Mouse (Mus musculus): ENCODE measurements around the gene Bud23. TPM values are rescaled to one million over a fixed set of nuclear protein-coding genes. Genes with fewer than 3 reads are reported as not detected.
"Not testable (repeated sequence)": the region's sequence is repeated elsewhere in the genome, so short reads cannot be mapped to it uniquely, and the experiment has no call there.

Bud23 gene
- 51.3 and 56.4 TPM in 2 replicates for polyA plus RNA-seq (2012; rRNA removed)

- DNase-seq; H3K4me1 ChIP-seq (ENCODE audit: control insufficient read depth, insufficient read depth, low read length): not testable (repeated sequence)
- peak within 1 kb of the TSS; percentile 94 for H3K4me3 ChIP-seq (replicated peaks; ENCODE audit: extremely low read depth, low read depth, low read length)
- WGBS: 65% methylated on average over 9 of the region's 9 CpGs
These were observed at the start of gene Bud23 for GRCm38 (mm10) chr5:135064909-135065446. Gene Bud23 (minus strand): TSS chr5:135064959.

DNA sequence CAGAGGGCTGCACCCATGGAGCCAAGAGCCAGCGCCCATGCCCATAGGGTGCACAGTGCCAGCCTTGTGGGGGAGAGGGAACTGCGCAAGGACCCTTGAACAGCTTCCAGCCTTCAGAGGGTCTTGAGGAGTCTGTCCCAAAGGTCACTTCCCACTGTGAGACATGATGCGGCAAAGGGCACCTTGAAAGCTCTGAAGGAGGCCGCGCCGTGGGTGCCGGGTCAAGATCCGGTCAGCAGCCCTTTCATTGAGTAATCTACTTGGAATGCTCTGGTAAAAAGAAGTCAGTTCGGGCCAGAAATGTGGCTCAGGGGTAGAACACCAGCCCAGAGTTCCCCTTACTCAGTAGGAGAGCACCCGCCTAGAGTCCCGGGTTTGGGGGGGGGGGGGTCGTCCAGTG is 49.0 kb upstream of the Bud23 start:
- H3K4me1 ChIP-seq (ENCODE audit: control insufficient read depth, insufficient read depth, low read length): no peaks in the 10 kb centered on the region
- no peak overlapping the region for H3K4me3 ChIP-seq (replicated peaks; ENCODE audit: extremely low read depth, low read depth, low read length)
- no peak for DNase-seq
- WGBS: 79% methylated on average over 12 of the region's 12 CpGs
- no peak for TF ChIP-seq POLR2A (IDR thresholded peaks at IDR 0.05; ENCODE audit: borderline replicate concordance, extremely low read depth, low read depth, low read length)
- TF ChIP-seq CTCF (IDR thresholded peaks at IDR 0.05; ENCODE audit: insufficient read depth, low read length): no peak

- 70% methylated on average over 6 of the region's 6 CpGs for WGBS
- H3K4me1 ChIP-seq (ENCODE audit: control insufficient read depth, insufficient read depth, low read length): peaks cover 3% of the 10 kb centered on the region
- no peak for DNase-seq
- no peak for TF ChIP-seq CTCF (IDR thresholded peaks at IDR 0.05; ENCODE audit: insufficient read depth, low read length)
- no peak for TF ChIP-seq POLR2A (IDR thresholded peaks at IDR 0.05; ENCODE audit: borderline replicate concordance, extremely low read depth, low read depth, low read length)
- no peak overlapping the region for H3K4me3 ChIP-seq (replicated peaks; ENCODE audit: extremely low read depth, low read depth, low read length)
These were observed 45.2 kb upstream of the Bud23 start for GRCm38 (mm10) chr5:135109976-135110375.

- Histone ChIP-seq H3K4me3 (replicated peaks; ENCODE audit: extremely low read depth, low read depth, low read length) (no peak overlapping the region), H3K4me1 (ENCODE audit: control insufficient read depth, insufficient read depth, low read length) (peaks cover 3% of the 10 kb centered on the region)
- DNase-seq: no peak
- WGBS: 81% methylated on average over 3 of the region's 3 CpGs
- no peak for TF ChIP-seq POLR2A (IDR thresholded peaks at IDR 0.05; ENCODE audit: borderline replicate concordance, extremely low read depth, low read depth, low read length)
- no peak for TF ChIP-seq CTCF (IDR thresholded peaks at IDR 0.05; ENCODE audit: insufficient read depth, low read length)
These were observed 44.7 kb upstream of the Bud23 start for GRCm38 (mm10) chr5:135109426-135109825.

DNA sequence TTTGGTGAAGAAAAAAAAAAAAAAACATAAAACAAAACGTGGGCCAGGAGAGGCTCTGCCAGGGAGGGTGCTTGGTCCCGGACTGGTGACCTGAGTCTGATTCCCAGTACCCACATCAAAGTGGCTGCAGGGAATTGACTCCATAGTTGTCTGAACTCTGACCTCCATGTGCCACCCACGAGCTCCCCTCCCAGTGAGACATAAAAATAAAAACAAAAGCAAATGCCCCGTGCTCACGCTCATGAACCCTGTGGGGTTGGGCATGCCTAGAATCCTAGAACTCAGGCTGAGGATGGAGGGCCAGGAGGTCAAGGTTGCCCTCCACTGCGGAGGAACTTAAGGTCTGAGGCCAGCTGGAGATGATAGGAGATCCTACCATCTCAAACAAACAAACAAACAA is 44.3 kb upstream of the Bud23 start:
- no peak for DNase-seq
- TF ChIP-seq POLR2A (IDR thresholded peaks at IDR 0.05; ENCODE audit: borderline replicate concordance, extremely low read depth, low read depth, low read length) (no peak), CTCF (IDR thresholded peaks at IDR 0.05; ENCODE audit: insufficient read depth, low read length) (no peak)
- Histone ChIP-seq H3K4me1 (ENCODE audit: control insufficient read depth, insufficient read depth, low read length) (peaks cover 3% of the 10 kb centered on the region), H3K4me3 (replicated peaks; ENCODE audit: extremely low read depth, low read depth, low read length) (no peak overlapping the region)
- 67% methylated on average over 6 of the region's 6 CpGs for WGBS

GRCm38 (mm10) chr5:135107521-135108501 is 43.1 kb upstream of the Bud23 start:
- peak; percentile 54 for DNase-seq
- peak overlapping the region; percentile 14 for H3K4me3 ChIP-seq (replicated peaks; ENCODE audit: extremely low read depth, low read depth, low read length)
- TF ChIP-seq POLR2A (IDR thresholded peaks at IDR 0.05; ENCODE audit: borderline replicate concordance, extremely low read depth, low read depth, low read length) (no peak), CTCF (IDR thresholded peaks at IDR 0.05; ENCODE audit: insufficient read depth, low read length) (peak; percentile 41; the same call in 1 of the 2 replicates)
- WGBS: 9% methylated on average over 40 of the region's 40 CpGs
- H3K4me1 ChIP-seq (ENCODE audit: control insufficient read depth, insufficient read depth, low read length): peaks cover 3% of the 10 kb centered on the region

- DNase-seq: peak; percentile 76
- peak; percentile 62; the same call in 1 of the 2 replicates for TF ChIP-seq POLR2A (IDR thresholded peaks at IDR 0.05; ENCODE audit: borderline replicate concordance, extremely low read depth, low read depth, low read length)
- no peak for TF ChIP-seq CTCF (IDR thresholded peaks at IDR 0.05; ENCODE audit: insufficient read depth, low read length)
These were observed 42.0 kb upstream of the Bud23 start for GRCm38 (mm10) chr5:135106758-135107256.

GRCm38 (mm10) chr5:135103999-135104660 is 39.4 kb upstream of the Bud23 start:
- 50% methylated on average over 11 of the region's 11 CpGs for whole genome bisulfite sequencing
- no peak for DNase-seq
- TF ChIP-seq CTCF (IDR thresholded peaks at IDR 0.05; ENCODE audit: insufficient read depth, low read length) (peak; percentile 48; the same call in 1 of the 2 replicates), POLR2A (IDR thresholded peaks at IDR 0.05; ENCODE audit: borderline replicate concordance, extremely low read depth, low read depth, low read length) (no peak)
- Histone ChIP-seq H3K4me3 (replicated peaks; ENCODE audit: extremely low read depth, low read depth, low read length) (no peak overlapping the region), H3K4me1 (ENCODE audit: control insufficient read depth, insufficient read depth, low read length) (peaks cover 3% of the 10 kb centered on the region)

More at GRCm38 (mm10) chr5:135106758-135107256, 42.0 kb upstream of the Bud23 start:
- H3K4me1 ChIP-seq (ENCODE audit: control insufficient read depth, insufficient read depth, low read length): peaks cover 3% of the 10 kb centered on the region
- WGBS: 1% methylated on average over 48 of the region's 48 CpGs
- peak overlapping the region; percentile 63 for H3K4me3 ChIP-seq (replicated peaks; ENCODE audit: extremely low read depth, low read depth, low read length)

DNA sequence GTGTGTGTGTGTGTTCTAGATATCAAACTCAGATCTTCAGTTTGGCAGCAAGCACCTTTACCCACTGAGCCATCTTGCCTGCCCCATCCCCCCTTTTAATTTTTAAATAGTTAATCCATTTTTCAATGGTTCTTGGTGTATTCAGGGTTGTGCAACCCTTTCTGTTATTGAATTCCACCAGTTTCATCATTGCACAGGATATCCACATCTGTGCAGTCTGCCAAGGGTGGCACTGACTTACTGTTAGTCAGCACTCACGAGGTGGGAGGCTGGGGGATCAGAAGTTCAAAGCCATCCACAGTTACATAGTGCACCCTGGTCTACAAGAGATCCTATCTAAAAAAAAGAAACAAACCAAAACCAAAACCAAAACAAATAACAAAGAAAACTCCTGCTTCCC is 36.2 kb upstream of the Bud23 start:
- no peak for DNase-seq
- Histone ChIP-seq H3K4me3 (replicated peaks; ENCODE audit: extremely low read depth, low read depth, low read length) (no peak overlapping the region), H3K4me1 (ENCODE audit: control insufficient read depth, insufficient read depth, low read length) (no peaks in the 10 kb centered on the region)
- 34% methylated on average over 1 of the region's 1 CpGs for WGBS
- no peak for TF ChIP-seq CTCF (IDR thresholded peaks at IDR 0.05; ENCODE audit: insufficient read depth, low read length)
- no peak for TF ChIP-seq POLR2A (IDR thresholded peaks at IDR 0.05; ENCODE audit: borderline replicate concordance, extremely low read depth, low read depth, low read length)

All from lung, adult 2 months (tissue).